Mouse (Mus musculus) layer of hippocampus, postnatal 25 days (tissue): ENCODE results near the gene Chrna9. TPM values are rescaled to one million over a fixed set of nuclear protein-coding genes. Genes with fewer than 3 reads are reported as not detected.

ENCODE experiments used
- DNase-seq, 2 experiments: peaks; one replicate each; pipeline ENCODE4 v3.0.0; 2022; ENCODE audit warnings: mixed read lengths in 2 of 2, low spot score in 1 of 2; ENCODE audit errors: extremely low spot score in 1 of 2
- microRNA-seq, 2 experiments: library from miRNA; unstranded; fragments of <30 nt; microRNA quantifications; one replicate each; pipeline ENCODE4 v1.2.0; 2021
- total RNA-seq, 2 experiments: library from RNA; stranded (reverse); gene quantifications; 2 replicates each; pipeline ENCODE4 v1.2.3; 2021

Chrna9 gene
- total RNA-seq, 2 experiments from 2014 or later: not detected

DNA sequence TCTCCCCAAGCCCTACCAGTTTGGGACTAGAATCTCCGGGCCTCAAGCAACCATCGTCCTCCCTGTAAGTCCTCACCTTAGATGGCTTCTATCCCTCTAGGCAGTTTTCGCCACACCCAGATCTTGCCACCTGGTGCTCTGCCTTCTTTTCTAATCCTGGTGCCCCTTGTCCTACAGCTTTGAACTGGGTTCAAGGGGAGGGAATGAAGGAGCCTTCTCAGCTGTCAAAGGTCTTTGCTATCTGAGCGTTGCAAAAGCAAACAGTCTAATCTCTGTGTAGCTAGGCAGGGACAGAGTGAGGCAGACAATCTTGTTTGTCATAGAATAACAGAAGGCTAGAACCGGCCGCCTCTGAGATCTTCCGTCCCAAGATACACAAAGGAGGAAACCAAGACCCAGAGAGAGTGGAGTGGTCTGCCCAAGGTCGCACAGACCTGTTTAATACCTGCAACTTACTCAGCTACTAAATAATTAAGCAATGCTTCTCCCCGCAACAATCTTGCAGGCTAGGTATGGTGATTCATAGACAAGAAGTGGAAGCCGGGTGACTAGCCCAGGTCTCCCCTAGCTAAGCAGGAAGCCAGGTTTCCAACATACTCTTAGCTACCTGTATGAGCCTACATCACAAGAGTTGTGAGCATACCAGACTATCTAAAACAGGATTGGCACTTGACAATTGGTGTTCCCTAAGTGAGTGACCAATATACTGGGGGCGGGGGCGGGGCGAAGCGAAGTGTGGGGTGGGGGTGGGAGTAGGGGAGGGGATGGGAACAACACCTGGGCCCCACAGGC, 69.6 kb downstream of the Chrna9 start, which contains the start of gene 9130230L23Rik:
Gene 9130230L23Rik (minus strand): TSS at position 152 of the 792 bp plus-strand sequence.
- no peak for DNase-seq

DNA sequence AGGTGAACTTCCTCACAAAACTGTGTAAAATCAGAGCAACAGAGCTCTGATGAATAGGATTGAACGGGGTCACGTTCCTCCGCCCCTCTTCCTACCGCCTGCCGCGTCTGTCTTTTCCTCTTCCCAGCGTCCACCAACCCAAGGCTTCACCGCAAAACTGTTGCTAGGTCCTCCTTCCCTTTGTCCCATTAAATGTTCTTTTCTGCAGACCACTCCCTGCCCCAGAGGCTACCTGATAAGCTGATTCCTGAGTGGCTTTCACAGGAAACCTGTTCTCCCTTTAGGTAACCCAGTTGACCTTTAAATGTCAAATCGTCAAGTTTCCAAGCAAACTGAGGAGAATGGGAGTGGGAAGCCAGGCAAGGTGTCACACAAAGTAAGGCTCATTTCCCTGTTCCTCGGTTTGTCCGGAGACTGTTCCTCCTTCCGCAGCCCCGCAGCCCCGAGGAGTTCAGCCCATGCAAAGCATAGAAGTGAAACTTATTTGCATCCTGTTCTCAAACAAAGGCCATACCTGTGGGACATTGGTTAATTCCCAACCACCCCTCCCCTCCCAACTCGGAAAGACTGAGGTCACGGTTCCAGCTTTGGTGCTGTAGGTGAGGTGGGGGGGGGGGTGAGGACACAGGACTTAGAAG, 70.4 kb downstream of the Chrna9 start:
- DNase-seq: no peak

DNA sequence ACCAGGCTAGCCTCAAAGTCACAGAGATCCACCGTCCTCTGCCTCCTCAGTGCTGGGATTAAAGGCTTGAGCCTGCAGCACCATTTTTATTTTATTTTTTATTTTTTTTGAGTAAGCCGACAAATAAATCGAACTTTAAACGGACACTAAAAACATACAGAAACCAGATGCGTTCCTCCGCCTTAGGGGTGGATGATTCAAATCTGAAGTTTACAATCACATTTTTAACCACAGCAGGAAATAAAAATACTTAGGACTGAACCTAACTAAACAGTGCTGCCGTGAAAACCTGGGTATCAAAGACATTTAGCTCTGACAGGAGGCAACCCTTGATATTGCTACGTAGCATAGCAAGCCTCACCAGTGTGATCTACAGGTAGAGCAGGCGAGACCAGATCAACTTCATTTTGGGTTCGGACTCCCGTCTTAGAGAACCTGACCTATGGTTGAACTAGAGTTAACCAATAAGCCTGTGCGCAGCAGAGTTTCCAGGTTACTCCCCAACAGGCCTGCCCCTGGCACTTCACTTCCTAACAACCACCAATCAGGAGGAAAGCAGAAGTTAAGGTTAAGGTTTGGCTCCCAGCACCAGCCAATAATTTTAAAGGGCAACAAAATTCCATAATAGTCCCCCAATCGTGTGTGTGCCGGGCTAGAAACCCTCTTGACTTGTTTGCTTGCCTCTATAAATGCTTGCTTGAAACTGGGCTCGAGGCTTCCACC, 73.7 kb downstream of the Chrna9 start:
- no peak for DNase-seq

GRCm38 (mm10) chr5:66013999-66014398, 79.3 kb downstream of the Chrna9 start:
- DNase-seq: no peak

DNA sequence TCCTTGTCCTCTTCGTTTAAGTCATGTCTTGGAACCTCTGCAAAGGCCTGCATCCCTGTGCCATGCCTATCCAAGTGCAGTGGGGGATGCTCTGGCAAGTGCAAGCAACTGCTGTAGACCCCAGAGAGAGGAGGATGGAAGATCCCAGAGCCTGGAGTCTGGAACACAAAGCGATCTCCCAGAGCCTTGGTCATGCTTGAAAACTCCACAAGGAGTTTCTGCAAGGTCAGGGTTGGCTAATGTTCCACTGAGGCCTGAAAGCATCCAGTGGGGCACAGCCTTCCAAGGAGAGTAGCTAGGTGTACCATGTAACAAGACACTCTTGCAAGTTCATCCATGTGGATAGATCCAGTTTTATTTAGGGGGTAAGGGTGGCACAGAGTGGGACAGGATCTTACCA, 79.7 kb downstream of the Chrna9 start:
- DNase-seq: no peak

- no peak for DNase-seq
Observed at GRCm38 (mm10) chr5:66015449-66015961, 80.8 kb downstream of the Chrna9 start.

DNA sequence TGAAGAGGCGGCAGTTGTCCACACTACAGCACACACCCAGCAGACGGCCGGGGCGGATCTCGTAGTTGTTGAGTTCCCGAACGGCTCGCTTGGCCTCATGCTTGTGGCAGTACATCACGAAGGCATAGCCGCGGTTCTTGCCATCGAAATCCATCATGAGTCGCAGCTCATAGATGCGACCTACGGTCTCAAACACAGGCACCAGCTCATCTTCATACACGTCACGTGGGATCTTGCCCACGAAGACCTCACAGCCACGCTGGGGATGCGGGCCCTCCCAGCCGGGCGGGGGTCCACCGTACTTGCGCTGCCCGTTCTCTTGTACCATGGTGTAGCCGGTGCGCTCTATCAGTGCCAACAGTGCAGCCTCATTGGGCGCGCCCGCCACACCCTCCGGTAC, 92.1 kb downstream of the Chrna9 start:
- DNase-seq: no peak

Small RNAs within 50 kb of the gene (microRNA-seq; reads per million reads assigned to microRNA genes)
- 0 reads per million in 2 experiments for gene Gm25952

Other genes with a start within 250 kb of the Chrna9 start
- 10 to 100 TPM; 68.3 to 78.2 TPM for gene Pds5a, start 236.6 kb upstream of the Chrna9 start, total RNA-seq
- 10 to 100 TPM; 11.4 to 11.5 TPM for gene N4bp2, start 171.4 kb upstream of the Chrna9 start, total RNA-seq
- gene Rhoh, start 73.7 kb upstream of the Chrna9 start, total RNA-seq: 1 to 10 TPM in 1 of 2 experiments, under 1 TPM in 1; 0.81 to 1.1 TPM
- not detected for gene 9130230L23Rik, start 69.4 kb downstream of the Chrna9 start, total RNA-seq
- 1 to 10 TPM; 1.3 TPM for gene Rbm47, start 238.2 kb downstream of the Chrna9 start, total RNA-seq